Mouse (Mus musculus) retina, postnatal 7 days (tissue): ENCODE data around the gene Bysl.
"Not testable (repeated sequence)": the region's sequence is repeated elsewhere in the genome, so short reads cannot be mapped to it uniquely, and the experiment has no call there.

Experiments
- DNase-seq: peaks from one replicate; pipeline ENCODE4 v3.0.0-alpha.2; 2012; ENCODE audit warnings: low read depth, low spot score

Bysl gene

DNA sequence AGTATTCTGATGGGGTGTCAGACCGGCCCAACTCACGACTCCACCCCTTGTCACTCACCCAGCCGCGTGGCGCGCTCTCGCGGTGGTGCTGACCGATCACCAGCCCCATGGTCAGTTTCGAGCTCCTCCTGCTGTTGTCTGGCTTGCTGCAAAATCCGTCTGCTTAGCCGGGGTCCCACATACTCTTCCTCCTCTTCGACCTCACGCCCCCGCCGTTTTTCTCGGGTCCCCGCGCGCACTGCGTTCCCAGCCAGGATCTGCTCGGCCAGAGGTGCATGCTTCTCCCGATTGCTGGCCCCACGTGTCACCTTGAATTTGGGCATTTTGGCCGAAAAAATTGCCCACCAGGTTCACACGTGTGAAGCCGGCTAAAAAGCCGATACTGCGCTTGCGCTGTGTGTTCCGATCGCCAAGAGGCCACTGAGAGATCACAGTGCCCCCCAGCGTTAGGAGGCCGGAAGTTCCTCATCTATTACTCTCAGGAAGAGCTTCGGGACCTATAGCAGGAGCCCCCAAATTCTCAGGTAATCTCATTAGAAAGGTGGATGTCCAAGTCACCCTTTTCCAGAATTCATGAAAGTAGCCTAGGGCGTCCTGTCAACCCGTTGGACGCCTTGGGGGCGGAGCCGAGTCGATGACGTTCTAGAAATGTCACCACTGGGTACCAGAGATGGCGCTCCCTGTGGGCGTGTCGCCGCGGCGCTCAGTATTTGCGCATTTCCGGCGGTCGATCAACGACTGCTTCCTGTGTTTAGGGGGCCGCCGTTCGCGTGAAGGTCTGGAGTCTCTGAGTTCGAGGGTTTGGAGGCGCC lies at the start of gene Bysl, which contains the start of the genes Med20 and Gm20517:
Bysl (minus strand) TSS at position 644 of the 812 bp plus-strand sequence.
Med20 (plus strand) TSS at position 734 of the 812 bp plus-strand sequence.
Gm20517 (plus strand) TSS at position 741 of the 812 bp plus-strand sequence.
- DNase-seq, result peak; percentile 95

DNA sequence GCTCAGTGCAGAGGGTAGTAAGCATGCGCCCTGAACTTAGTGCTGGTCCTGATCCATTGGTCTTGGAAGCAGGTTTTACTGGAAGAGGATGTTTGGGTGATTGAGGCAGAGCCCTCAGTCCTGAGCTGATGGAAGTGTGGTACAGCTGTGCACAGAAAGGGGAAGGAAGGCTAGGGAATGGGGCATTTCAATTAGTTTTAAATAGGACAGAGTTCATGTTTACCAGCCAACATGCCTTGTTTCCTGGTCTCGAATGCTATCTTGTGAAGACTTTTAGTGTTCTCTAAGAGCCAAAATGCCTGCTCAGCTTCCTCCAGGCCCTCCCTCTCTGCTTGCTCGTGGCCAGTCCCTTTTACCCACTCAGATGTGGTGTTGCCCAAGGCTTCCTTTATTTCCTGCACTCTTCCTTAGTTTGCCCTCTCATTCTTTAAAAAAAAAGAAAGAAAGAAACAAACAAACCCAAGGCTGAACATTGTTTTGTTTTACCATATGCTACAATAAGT lies 47.5 kb upstream of the Bysl start:
- no peak for DNase-seq

DNA sequence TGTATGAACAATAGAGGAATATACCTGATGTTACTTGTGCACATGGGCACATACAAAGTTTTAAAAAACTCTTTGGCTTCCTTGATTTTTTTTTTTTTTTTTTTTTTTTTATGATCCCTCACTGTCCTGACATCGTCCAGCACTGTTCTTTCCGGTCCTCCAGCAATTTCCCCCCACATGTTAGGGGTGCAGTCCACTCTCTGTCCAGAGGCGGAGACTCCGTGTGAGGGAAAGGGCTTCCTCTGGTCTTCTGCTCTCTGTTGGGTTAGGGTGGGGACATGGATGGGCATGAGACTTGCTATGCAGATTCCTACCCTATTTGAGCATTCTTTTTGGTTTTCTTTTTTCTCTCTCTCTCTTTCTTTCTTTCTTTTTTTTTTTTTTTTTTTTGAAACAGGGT lies 46.6 kb upstream of the Bysl start:
- no peak for DNase-seq

DNA sequence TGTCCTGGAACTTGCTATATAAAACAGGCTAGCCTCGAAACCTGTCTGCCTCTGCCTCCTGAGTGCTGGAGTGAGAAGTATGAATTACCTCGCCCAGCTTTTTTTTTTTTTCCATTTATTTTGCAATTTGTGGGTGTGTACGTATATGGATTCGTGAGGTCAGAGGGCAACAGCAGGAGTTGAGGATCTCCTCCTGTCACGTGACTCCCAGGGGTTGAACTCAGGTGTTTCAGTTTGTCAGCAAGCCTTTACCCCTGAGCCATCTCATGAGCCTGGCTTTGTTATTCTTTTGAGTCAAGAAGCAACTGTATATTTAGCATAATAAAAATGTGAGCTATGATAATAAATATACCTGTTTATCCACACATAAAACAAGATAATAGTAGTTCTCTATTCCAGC lies 44.4 kb upstream of the Bysl start:
- no peak for DNase-seq

DNA sequence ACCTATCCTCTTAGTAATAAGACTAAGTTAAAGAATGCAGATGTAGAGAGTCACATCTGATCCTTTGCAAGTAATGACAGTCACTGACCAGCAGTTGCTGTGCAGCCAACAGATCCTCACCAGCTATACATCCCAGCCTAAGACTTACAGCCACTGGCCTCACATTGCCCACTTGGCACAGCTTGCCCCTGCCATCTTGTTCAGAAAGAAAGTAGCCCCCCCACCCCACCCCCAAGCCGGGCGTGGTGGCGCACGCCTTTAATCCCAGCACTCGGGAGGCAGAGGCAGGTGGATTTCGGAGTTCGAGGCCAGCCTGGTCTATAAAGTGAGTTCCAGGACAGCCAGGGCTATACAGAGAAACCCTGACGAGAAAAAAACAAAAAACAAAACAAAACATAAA lies 43.1 kb upstream of the Bysl start:
- DNase-seq, result not testable (repeated sequence)

DNA sequence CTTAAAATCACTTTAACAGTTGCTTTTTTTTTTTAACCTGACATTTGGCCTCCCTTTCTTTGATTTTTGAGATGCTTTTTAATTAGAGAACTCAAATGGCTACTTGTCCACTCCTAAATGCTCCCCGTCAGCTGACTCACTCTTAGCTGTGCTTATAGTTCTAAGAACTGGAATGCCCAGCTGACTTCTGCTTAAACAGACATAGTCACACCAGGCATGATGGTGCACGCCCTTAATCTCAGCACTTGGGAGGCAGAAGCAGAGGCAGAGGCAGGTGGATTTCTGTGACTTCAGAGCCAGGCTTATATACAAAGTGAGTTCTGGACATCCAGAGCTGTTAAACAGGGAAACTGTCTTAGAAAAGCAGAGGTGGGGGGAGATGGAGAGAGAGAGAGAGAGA lies 40.7 kb upstream of the Bysl start:
- DNase-seq, result no peak

DNA sequence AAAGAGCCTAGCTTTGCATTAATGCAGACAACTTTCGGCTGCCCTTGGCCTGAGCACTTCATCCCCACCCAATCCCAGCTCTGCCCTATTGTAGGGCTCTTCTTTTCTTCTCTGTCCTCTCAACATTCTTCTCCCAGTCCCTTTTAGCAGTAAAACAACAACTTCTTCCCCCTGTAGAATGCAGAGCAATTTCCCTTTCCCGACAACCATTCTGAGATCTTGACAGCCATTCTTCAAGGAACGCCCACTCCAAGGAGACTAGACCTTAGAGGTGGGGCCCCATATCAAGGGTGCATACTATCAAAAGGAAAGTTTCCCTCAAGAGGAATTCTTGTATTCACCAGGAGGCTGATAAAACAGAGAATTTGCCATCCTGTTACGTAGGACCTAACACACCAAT lies 37.7 kb upstream of the Bysl start:
- DNase-seq, result no peak

DNA sequence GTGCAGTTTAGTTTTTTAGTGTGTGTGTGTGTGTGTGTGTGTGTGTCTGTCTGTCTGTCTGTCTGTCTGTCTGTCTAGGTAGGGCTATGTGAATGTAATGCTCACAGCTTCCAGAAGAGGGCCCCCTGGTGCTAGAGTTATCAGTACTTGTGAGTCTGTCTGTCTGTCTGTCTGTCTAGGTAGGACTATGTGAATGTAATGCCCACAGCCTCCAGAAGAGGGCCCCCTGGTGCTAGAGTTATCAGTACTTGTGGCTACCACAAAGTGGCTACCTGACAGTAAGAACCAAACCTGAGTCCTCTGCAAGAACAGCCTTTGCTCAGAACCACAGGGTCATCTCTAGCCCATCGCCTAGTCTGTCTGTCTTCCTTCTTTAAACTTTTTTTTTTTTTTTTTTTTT lies 35.4 kb upstream of the Bysl start:
- peak; percentile 40 for DNase-seq

DNA sequence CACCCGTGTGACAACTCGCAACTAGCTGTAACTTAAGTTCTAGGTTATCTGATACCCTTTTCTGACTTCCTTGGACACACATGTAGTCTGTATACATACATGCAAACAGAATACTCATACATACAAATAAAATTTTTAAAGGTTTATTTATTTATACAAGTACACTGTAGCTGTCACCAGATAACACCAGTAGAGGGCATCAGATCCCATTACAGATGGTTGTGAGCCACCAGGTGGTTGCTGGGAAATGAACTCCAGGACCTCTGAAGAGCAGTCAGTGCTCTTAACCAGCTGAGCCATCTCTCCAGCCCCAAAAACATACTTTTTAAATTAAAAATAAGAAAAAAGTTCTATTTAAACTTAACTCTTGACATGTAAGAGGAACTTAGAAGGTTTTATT lies 31.7 kb upstream of the Bysl start:
- no peak for DNase-seq

DNA sequence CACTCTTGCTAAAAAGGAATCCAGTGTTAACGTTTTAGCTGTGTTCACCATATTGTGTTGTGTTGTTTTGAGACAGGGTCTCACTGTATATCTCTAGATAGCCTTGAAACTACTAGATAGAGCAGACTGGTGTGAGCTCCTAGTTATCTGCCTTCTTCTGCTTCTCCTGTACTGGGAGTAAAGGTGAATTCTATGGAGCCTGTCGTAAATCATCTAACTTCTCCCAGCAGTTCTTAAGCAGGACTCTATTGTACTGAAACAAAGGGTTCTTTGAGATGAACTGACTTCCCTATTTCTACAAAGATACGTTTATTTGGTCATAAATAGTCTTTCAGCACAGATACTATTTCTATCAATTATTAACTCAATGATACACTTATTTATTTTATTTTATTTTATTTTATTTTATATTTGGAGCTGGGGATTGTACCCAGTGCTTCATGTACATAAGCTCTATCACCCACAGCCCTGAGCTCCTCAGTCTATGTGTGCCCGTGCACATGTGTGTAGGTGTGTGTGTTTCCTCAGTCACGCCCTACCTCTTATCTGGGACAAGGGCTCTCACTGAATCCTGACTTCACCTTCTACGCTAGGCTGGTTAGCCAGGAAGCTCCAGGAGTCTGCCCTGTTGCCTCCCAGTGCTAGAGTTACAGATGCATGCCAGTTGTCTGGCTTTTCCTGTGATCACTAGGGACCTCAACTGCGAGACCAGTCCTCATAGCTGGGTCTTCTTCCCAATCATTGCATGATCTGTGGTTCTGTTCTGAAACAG lies 22.9 kb upstream of the Bysl start:
- no peak for DNase-seq

DNA sequence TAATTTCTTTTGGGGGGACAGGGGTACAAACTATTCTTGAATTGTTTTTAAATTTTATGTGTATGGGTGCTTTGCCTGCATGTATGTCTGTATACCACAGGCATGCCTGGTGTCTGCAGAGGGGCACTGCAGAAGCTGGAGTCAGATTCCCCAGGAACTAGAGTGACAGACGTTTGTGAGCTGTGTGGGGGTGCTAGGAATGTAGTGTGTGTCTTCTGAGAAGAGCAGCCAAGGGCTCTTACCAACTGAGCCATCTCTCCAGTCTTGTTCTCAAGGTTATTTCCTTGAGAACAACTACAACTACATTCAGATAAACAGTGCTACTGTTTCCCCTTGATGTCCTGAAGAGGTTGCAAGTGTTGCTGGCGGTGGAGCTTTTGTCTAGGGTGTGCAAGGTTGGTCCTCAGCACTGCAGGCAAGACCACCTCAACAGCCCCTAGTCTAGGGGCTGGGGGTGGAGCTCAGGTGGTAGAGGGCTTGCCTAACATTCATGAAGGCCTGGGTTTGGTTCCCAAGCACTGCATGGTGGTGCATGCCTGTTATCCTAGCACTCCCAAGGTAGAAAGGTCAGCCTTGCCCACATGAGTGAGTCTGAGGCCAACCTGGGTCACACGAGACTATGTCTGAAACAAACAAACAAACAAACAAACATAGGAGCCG lies 21.0 kb upstream of the Bysl start:
- DNase-seq, result no peak

DNA sequence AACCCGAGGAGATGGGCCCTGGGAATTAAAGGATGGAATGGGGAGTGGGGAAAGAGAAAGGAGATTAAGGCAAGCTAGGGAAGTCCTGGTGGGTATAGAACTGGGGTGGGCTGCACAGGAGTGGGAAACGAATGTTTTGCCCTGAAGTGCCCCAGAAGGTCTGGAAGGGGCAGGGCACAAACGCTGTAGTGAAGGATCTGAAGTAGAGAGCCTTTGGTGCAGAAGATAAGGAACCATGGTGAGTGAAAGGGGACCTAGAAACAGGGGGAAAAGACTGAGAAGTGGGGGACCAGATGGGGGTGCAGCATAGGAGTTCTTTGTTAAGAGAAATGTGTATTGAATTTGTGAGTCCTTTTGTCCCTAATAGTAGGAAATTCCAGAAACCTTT lies 19.4 kb upstream of the Bysl start, which contains the start of gene Usp49:
Usp49 (plus strand) TSS at position 13 of the 388 bp plus-strand sequence.
- DNase-seq, result no peak

DNA sequence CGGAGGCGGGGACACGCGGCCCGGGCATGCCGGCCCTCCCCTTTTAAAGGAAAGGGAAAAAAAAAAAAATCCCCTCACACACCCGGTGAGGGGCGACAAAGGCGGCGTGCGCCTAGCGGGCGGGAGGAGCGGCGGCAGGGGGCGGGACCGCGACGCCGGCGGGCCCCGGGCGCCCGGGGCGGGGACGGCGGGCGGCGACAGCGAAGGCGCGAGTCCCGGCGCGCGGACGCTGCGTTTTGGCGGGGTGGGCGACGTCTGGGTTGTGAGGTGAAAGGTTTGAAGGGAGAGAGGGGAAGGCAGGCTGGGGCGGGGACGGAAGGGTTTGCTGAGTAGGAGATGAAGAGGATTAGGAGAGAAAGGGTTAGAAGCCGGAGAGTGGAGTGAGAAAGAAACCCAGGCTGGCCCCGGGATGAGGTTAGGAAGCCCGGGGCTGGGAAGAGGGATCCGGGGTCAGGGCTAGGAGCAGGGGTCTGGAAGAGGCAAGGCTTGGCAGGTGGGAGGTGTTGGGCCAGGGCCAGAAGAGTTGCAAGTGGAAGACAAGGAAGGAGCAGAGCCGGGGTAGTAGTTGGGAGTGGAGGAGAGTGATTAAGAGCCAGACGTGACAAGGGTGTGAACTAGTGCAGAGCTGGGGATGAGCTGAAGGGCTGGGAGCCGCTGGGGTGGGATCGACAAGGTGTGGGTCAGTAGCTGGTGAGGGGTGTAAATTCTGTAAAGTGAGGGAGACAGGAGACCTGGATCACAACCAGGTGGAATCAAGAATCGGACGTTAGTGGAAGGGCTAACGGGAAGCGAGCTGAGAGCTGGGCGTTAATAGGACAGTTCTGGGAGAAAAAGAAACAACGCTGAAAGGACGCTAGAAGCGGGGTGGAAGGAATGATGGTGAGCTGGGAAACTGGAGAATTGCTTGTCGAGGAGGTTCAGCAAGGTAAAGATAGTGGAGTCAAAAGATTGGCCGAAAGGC lies 18.7 kb upstream of the Bysl start:
- no peak for DNase-seq

DNA sequence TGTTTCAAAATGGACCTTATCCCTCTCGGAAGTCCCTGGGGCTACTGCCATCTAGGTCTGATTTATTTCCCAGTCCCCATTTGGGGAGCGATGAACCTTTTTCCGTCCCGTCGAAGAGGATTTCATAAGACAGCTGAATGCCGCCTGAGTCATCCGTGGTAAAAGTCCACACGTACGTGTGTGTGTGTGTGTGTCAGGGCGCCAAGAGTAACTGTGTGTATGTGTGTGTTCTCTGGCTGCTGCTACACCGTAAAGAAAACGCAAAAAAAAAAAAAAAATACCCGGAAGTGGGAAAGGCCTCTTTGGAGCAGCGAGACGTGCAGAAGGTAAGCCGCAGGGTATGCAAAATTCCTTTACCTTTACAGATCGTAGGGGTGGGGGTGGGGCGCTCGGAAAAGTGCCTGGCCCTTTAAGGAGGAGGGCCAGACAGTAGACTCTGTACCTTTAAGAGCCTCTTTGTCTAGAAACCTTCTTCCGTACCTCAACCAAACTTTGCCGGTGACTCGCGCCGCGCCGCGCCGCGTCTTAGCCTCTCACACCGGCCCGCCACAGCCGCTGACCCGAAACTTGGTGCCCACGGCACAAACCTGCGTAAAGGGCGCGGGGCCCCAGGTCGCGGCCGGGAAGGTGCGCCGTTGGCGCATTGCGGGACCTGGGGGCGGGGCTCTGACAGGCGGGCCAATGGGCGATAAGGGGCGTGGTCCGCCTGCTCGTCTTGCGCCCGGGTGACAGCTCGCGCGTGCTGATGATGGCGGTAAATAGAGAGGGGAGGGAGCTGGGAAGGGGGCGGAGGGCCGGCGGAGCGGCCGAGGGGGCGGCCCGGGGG lies 17.8 kb upstream of the Bysl start:
- peak; percentile 90 for DNase-seq

DNA sequence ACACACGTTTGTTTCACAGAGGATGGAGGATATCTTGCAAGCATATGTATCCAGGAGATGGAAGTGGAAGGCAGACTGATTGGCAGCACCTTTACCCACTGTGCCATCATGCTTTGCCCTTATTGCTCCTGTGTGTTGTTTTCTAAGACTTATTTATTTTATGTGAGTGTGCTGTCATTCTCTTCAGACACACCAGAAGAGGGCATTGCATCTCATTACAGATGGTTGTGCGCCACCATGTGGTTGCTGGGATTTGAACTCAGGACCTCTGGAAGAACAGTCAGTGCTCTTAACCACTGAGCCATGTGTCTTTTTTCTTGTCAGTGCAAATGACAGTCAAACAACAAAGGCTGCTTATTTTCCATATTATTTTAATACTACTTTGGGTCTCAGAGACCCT lies 16.5 kb upstream of the Bysl start:
- DNase-seq, result no peak

DNA sequence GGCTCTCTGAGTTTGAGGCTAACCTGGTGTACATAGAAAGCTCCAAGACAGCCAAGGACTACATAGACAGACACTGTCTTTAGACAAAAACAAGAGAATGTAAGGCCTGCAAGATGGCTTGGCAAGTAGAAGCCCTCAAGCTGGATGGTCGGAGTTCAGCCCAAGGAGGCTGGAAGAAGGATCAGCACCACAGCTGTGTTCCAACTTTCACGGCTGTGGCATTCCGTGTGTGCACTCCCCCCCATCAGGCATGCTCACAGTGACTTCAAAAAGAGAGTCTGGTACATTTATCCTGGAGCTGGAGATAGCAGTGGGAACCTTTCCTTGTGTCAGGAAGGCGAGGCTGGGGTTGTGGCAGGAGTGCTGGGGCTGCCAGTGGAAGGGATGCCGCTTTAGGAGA lies 14.7 kb upstream of the Bysl start:
- DNase-seq, result no peak

DNA sequence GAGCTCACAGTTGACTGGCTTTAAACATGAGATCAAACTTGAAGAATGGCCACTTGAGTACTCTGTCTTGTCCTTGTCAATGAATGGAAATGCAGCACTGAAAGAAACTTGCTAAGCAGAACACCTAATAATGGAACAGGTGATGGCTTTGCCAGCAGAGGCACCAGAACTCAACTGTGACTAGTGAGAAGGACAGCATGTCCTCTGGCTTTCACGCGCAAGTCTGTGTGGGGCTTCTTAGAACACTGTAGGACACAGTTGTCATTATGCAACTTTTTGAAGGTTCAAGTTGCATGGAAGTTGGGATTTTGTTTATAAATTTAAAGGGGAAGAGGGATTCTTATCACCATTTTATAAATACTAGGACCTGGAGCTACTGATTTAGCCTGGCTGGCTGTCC lies 13.8 kb upstream of the Bysl start:
- DNase-seq, result no peak

DNA sequence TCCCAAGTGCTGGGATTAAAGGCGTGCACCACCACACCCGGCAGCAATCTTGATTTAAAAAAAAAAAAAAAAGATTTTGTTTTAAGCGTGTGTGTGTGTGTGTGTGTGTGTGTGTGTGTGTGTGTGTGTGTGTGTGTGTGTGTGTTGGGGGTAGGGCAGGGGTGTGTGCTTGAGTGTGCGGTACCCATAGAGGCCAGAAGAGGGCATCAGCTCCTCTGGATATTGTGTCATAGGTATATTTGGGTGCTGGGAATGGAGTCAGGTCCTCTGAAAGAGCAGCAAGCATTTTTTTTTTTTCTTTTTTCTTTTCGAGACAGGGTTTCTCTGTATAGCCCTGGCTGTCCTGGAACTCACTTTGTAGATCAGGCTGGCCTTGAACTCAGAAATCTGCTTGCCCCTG lies 13.3 kb upstream of the Bysl start:
- DNase-seq, result not testable (repeated sequence)

DNA sequence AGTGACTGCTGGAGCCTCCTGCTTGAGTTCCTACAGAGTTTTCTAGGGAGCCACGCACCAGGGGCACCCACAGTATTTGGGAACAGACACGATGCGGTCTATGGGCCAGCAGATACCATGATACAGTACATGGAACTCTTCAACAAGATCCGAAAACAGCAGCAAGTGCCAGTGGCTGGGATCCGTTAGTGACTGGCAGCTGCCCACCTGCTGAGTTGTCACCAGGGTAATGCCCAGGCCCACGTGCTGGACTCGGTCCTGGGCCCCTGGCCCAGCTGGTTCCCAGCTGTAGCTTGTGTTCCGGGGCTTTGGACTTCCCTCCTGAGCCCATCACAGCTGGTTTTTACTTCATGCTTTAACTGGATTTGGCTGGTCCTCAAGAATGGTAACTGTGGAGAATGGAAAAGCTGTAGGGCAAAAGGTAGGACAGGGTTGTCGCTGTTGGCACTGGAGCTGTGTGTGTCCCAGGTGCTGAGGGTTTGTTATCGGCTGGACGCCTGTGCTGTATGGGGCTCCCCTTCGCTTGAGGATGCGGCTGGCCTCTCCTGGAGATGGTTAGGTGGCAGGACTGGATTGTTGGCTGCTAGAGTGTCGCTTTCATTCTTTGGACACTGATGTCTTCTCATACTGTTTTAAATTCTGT lies 11.7 kb upstream of the Bysl start:
- DNase-seq, result no peak
